Mouse (Mus musculus) gastrocnemius, postnatal 10 days (tissue): ENCODE data around the gene Kdm6b. TPM values are rescaled to one million over a fixed set of nuclear protein-coding genes. Genes with fewer than 3 reads are reported as not detected.
A peak's percentile ranks its signal among the peaks of the same experiment; 100 is the strongest.

ENCODE experiments used
- DNase-seq: peaks from one replicate; pipeline ENCODE4 v3.0.0; 2021; ENCODE audit warnings: mixed read lengths
- long read RNA-seq, 2 experiments: library from polyadenylated mRNA; stranded (forward); transcript quantifications; one replicate each; pipeline ENCODE4 v2.0.0; 2021
- total RNA-seq, 2 experiments: library from RNA; stranded (reverse); gene quantifications; 2 replicates each; pipeline ENCODE4 v1.2.3; 2021

Gene Kdm6b
- total RNA-seq: 10 to 100 TPM; 35.9 to 47.5 TPM
- long read RNA-seq, experiment 1, partial matches to known transcripts: 15 of 20 reads
- long read RNA-seq, experiment 1, other reads (novel, unspliced or antisense): 5 of 20 reads
- long read RNA-seq, experiment 2, partial matches to known transcripts: 10 of 11 reads
- long read RNA-seq, experiment 2, other reads (novel, unspliced or antisense): 1 of 11 reads

DNA sequence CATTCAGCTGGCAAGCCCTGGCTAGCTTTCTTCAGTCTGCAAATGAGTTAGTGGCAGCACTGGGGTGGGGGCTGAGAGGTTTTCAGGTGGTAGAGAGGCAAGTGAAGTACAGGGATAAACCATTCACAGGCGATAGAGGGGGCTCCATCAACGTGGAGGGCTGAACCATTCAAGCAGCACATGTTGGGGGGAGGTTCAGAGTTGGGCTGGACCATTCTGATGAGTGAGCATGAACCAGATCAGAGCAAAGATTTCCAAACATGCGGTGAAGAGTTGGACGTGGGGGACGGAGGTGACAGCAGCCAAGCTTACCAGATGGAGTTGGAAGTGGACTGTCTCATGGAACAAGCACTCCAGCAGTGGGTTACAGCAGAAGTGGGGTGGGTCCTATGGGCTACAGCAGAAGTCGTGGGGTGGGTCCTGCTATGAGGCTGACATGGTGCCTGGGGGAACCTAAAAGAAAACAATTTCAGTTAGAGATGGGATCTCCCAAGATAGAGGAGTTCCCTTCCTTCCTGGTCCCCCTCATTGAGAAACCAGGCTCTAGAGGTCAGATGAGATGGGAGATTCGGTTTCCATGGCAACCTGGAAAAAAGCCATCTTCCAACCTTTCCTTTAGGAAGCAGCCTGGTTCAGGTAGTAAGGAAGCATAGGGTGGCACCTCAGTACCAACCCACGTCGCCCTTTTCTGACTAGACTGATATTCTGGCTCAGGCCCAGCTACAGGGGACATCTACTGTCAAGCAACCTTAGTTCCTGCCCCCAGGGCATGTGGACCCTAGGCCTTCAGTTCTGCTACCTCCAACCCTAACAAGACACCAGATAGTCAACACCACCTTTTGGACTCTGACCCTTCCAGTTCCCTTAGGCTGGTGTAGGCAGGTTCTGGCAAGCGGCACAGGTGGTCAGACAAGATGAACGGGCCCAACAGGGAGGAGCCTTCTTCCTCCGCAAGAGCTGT lies at the start of gene Kdm6b:
Gene Kdm6b (minus strand): TSS at position 455 of the 961 bp plus-strand sequence.
- peak; percentile 16 for DNase-seq

DNA sequence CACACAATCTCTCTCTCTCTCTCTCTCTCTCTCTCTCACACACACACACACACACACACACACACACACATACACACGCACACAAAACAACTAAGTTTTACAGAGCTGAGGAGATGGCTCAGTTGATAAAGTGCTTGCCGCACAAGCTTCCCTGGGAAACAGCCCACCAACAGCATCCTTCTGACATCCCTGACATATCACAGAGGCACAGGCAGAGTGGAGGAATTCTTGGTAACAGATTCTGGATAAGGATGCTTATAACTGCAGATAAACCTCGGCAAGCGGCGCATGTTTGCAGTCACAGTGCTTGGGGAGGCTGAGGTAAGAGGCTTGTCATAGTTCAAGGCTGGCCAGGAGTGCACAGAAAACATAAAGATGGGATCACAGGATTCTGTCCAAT lies 48.1 kb upstream of the Kdm6b start:
- DNase-seq: no peak

DNA sequence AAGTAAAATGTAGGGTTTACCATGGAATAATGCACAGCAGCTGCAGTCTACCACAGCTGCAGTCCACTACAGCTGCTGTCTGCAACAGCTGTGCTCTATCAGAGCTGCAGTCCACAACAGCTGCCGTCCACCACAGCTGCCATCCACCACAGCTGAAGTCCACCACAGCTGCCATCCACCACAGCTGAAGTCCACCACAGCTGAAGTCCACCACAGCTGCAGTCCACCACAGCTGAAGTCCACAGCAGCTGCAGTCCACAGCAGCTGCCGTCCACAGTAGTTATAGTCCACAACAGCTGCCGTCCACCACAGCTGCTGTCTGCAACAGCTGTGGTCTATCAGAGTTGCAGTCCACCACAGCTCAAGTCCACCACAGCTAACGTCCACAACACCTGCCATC lies 46.4 kb upstream of the Kdm6b start:
- no peak for DNase-seq

DNA sequence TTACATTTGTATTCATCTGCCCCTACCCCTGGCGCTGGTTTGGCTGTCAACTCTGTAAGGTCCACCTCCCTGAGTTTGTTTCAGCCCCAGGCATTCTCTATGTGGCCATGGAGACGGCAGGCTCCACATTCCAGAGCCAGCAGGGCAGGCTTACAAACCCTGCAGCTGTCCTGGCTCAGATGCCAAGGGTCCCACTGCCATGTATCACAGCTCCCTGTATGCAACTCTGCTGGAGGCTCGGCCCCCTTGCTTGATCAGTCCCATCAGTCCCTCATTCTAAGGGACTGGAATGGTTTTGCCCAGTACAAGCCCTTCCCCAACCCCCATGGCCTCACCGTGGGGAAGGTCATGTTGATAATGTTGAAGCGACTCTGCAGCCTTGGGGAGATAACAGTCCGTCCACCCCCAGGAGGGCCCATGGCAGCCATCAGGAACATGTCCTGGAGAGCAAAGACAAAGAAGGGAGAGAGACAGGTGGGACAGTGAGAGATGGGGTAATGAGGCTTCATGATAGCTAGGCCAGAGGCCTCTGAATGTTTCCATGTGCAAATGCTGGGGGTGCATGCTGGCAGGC lies 43.6 kb upstream of the Kdm6b start:
- peak; percentile 65 for DNase-seq

DNA sequence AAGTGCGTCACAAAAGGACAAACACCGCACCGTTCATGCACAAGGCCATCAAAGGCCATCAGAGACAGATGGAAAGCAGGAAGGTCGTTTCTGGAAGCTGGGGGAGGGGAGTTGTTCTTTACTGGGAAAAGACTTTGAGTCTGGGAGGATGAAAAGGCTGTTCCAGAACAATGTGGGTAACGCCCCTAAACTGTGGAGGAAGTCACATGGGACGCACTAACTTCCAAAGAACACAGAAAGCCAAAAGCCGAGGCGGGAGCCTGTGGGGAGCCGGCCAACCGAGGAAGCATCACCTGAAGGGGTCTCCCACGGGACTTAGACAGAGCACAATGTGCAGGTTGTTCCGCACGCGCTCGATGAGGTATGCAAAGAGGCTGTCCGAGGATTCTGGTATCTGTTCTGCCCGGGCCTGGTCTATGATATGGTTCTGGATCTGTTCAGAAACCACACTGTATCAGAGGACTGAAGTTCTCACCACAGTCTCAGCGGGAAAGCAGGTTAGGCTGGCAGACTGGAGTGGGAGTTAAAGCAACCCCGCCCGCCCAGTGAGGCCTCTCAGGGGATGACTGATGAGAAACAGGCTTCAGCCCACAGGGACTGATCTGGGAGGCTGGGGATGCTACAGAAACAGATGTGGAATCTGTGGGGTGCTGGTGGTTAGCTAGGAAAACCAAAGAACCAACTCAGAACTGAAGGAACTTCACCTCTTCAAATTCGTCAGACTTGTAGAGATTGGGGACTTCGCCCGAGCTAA lies 38.8 kb upstream of the Kdm6b start:
- no peak for DNase-seq

DNA sequence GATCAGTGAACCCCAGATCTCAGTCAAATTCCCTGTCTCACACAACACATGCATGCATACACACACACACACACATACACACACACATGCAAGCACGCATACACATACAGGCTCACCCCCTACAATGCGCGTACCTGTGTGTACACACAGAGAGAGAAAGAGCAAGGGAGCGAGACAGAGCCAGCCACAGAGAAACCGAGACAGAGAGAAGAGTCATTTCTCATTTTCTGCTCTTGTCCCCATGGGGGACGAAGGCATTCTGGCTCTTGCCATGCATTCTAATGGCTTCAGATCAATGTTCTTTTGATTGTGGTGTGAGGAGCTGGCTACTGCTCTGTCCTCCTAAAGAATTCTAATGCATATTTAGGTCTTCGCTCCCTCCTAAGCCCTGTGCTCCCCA lies 33.8 kb upstream of the Kdm6b start:
- DNase-seq: no peak

DNA sequence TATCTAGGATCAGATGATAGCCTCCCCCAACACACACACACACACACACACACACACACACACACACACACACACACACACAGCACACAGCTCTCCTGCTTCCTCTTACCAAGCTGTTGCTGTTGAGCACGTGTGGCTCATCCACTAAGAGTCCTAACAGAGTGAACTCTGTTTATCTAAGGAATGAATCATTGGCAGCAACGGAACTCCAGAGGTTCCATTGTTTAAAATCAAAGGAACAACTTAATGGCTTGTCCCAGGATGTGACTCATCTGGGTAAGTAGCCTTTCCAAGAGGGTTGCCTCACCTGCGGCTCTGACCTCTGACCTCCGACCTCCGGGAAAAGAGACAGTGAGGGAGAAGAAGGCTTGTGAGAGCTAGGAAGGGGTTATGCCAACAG lies 29.9 kb upstream of the Kdm6b start:
- DNase-seq: no peak

DNA sequence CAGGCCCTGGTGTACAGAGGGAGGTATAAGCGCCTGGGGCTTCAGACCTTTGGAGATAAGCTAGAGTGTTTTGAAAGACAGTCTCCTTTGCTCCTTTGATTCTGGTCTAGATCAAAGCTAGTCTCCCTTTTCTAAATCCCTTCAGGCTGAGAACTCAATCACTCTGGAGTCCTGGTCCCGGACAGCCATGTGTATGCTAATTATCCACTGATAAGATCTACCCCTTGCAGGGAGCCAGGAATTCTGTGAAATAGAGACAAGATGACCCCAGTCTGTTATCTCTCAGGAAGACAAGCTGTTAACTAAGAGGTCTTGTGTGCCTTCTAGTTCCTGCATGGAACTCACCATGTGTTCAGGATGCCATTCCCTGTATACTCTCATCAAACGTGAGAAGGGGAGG lies 23.8 kb upstream of the Kdm6b start:
- no peak for DNase-seq

DNA sequence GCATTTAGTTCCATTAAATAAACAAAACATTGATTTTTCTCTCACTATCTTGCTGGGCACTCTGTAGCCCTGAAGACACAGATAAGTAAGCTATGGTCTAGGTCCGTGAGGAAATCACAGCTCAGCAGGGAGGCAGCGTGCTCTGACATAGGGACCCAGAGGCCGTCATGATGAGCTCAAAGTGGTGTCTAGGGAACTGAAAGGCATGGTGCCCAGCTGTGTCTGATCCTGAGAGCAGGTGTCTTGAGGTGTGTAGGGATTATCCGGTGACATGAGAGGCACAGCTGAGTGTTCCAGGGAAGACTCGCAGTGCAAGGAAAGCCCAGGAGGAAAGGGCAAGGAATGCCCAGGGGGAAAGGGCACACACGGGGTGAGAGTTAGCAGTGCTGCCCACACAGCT lies 19.7 kb upstream of the Kdm6b start:
- DNase-seq: no peak

DNA sequence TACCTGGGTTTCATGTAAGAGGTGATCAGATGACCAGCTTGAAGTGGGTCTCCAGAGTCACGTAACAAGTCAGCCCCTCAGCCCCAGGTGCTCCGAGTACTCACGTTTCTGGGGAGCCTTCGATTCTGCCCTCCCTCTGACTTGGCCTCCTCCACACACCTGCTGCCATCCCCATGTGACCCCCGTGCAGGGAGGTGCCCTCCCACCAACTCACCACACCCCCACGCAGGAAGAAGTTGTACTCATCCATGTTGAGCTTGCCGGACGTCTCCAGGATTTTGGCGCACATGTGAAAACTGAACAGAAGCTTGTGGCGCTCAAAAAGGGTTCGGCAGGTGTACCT lies 19.1 kb upstream of the Kdm6b start:
- DNase-seq: no peak

DNA sequence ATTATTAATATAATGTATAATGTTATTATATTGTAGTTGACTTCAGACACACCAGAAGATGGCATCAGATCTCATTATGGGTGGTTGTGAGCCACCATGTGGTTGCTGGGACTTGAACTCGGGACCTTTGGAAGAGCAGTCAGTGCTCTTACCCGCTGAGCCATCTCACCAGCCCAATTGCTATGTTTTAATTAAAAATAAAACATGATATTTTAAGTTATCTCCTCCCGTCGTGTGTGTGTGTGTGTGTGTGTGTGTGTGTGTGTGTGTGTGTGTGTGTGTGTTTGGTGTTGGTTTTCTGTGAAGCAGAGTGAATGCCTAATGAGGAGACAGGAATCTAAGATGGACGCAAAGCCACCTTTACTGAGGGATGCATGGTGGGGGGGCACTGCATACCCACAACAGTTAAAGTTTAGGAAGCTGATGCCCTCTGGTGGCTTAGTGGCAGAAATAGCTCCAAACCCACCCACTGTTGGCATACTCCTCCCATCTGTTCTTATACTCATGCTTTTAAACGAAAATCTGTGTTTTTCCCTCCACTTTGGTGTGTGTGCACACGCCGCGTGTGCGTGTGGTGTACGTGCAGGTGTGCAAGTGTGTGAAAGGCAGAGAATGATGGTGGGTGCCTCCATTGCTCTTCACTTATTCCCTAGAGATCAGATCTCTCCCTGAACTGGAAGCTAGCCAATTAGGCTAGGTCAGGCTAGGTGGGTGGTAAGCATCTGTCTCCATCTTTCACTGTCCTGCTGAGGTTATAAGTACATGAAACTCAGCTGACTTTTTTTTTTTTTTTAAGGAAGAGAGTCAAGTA lies 18.6 kb upstream of the Kdm6b start:
- peak; percentile 41 for DNase-seq

DNA sequence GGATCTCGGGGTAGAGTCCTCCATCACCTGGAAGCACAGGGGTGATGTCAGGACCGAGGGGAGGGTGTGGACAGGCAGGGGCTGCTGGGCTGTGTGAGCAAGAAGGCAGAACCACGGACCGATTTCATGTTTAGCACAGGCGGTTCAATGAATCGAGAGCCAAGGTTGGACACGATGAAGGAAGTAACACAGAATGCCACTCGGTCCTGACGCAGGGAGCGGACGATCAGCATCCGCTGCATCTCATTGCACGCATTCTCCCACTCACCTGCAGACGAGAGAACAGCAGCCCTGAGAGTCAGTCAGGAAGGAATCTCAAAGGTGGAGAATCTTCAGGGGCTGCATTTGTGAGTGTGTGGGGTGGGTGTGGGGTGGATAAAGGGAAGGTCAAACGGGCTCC lies 17.2 kb upstream of the Kdm6b start:
- no peak for DNase-seq

DNA sequence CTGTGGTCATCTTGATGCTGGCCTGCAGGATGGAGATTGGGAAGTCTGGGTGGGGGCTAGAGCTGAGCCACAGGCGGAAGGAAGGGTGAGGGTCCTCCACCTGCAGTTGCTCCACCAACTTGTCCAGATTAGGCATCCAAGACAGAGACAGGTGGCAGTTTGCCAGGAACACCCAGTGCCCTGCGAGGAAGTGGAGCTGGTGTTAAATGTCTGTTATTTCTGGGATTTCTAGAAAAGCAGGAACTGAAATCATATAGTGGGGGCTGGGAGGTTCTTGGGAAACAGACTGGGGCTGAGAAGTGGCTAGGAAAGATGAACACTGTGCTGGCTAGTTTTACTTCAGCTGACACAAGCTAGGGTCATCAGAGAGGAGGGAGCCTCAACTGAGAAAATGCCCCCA lies 15.8 kb upstream of the Kdm6b start:
- DNase-seq: no peak

DNA sequence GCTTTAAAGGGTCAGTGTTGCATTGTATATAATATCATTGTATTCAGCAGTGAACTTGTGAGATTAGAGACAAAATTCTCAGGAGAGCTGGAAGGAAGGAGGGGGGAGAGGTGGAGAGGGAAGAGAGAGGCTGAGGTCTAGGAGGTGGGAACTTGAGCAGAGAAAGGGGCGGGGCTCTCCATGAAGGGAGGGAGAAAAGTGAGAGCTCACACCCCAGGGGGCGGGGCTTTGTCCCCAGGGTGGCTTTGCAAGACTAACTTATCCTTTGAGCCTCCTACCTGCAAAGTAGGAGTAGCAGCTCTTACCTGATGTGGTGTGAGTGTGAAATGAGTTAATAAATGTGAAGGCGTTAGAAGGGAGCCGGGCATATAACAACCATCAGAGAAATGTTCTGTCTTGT lies 15.3 kb upstream of the Kdm6b start:
- DNase-seq: no peak

DNA sequence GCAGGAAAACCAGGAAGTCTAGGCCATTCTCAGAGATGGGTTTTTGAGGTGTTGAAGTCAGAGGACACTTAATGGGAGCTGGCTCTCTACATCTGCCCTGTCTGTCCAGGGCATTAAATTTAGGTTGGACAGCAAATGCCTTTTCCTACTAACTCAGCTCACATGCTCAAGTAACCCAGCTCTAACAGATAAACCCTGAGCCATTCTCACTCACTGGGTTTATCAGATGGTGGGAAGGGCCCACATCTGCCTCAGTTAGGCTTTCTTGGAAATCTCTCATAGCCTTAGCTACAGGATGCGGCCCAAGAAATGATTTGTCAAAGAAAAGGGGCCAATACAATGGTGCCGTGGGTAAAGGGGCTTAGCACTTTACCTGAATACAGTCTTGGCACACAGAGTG lies 12.8 kb upstream of the Kdm6b start:
- DNase-seq: no peak

DNA sequence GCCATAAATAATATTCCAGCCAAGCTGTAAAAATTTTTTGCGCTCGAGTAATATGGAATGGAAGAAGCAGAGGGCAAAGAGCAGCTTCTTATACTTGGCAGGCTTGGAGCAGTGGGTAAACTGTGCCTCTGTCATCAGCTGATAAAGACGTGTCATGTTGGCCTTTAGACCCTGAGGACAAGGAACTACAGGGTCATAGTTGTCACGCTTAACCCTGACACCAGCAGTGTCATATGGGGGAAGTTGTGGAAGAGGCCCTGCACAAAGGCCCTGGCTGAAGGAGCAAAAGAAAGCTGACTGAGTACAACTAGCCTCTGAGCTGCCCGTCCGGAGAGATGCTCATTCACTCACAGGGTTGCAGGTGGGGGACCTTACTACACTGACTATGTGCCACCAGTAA lies 10.4 kb upstream of the Kdm6b start:
- no peak for DNase-seq

DNA sequence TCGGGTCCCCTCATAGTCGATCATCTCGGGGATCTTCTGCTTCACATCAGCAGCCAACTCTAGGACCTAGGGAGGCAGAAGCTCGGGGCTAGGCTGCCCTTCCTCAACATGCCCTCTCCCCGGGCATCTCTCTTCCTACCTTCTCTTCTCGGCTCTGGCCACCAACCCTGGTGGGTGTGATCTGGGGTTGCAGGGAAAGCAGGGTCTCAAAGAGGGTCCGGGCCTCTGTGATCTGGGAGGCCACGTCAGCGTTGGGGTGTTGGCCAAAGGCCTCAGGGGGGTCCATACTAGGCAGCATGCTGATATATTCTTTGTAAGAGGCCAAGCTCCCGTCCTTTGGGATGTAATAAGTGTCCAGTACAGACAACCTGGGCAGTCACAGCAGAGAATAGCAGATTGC lies 9.4 kb upstream of the Kdm6b start:
- DNase-seq: no peak

DNA sequence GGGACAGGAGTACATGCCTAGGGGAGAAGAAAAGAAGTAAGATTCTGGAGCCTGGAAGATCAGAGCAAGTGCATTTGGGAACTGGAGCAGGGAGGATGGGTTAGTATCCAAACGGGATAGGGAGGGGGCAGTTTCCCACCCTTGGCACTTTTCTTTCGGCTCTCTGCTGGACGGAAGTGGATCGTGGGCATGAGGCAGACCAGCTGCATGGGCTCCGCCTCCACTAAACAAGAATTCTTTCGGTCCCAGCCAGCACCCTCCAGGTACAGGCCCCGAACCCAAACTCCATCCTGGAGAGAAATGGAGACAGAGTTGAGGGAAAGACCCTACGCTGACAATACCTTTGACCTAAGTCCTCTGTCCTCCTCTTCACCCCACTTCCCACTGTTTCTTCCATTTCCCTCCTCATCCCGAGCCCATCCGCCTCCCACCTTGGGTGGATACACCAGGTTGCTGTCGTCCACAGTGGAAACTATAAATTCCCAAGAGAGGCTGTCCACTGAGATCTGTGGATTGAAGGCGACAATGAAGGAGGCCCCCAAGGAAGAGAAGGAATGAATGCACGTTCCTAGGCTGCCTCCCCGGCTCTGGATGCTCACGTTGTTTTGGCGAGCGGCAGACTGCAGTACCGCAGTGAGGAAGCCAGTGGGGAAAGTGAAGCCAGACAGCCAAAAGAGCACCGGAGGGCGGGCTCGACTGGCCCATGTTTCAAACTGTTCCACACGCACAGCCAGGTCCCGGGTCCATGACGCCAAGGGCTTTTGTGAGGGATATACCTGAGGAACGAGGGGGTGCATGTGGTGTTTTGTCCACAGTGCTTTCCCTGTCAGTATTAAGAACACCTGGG lies 7.9 kb upstream of the Kdm6b start:
- DNase-seq: no peak

DNA sequence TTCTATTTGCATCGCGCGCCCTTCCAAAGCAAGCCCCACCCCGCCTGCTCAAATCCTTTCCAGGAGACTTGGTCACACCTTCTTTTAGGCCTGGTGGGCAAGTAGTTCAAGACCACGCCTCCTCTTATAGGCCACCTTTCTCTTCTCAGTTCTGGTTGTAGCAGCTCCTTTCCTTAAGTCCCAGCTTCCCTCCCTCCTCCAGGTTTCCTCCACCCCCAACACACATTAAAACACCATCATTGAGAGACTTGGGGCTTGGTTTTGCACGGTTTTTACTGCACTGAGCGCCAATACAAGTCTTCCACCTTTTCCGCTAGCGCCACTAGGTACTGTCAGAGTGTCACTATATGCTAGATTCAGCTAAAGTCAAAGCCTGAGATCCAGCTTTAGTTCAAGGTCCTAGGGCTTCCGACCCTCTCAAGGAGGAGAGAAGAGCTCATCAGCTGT lies 7.1 kb upstream of the Kdm6b start:
- DNase-seq: no peak

DNA sequence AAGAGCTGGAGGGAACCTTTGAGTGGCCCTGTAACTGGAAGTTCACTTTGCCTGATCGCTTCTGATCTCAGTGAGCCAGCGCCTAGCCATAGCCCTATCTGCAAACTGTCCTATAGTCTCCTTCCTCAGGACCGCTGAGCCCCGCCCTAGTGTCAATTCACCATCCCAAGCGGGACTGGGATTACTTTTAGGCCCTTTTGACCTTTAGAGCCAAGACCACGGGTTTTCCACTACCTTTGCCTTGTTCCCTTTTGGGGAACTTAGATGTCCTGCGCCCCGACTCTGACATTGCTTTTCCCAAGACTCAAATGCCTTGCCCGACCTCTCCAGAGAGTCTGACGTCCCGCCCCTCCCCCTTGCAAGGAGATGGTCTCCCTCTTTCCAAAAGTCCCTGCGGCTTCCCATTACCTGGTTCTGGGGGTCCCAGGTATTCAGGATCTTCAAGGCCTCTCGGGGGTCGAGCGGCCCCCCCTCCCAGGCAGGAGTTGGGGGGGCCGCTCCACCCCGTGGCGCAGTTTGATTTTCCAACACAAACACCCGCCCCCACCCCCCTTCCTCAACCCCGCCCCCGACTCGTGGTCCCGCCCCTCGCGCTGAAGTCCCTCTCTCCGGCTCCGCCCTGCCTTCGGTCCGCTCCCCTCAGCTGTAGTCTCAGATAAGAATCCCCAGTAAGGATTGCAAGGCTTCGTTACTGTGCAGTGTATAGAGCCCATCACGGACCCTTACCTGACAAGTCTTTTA lies 6.5 kb upstream of the Kdm6b start:
- DNase-seq: peak; percentile 55
